Mouse (Mus musculus) midbrain, postnatal 0 days (tissue): ENCODE data around the gene Nova2. TPM values are rescaled to one million over a fixed set of nuclear protein-coding genes. Genes with fewer than 3 reads are reported as not detected.
A peak's percentile ranks its signal among the peaks of the same experiment; 100 is the strongest.

ENCODE experiments used
- ATAC-seq: fragments of 200-750 bp; cut with Nextera tagmentation; 2 replicates; pipeline ENCODE4 v1.8.0; 2017; ENCODE audit warnings: moderate number of reproducible peaks, mild to moderate bottlenecking, moderate TSS enrichment, moderate library complexity; ENCODE audit not compliant: low FRiP score
- DNase-seq: peaks from one replicate; pipeline ENCODE4 v3.0.0-alpha.2; 2015; ENCODE audit warnings: low spot score
- H3K27ac ChIP-seq: fragments of 300-500 bp; sonication (generic); 2 replicates; pipeline ENCODE4 v1.5.1; 2014; ENCODE audit warnings: low read depth, mild to moderate bottlenecking, low read length, mixed read lengths
- H3K27me3 ChIP-seq: fragments of 300-500 bp; sonication (generic); 2 replicates; pipeline ENCODE4 v1.6.1; 2014; ENCODE audit warnings: low read length, control low read depth, mixed read lengths; ENCODE audit not compliant: insufficient read depth
- H3K36me3 ChIP-seq: fragments of 300-500 bp; sonication (generic); 2 replicates; pipeline ENCODE4 v1.6.1; 2014; ENCODE audit warnings: low read length, control low read depth, mixed read lengths; ENCODE audit not compliant: insufficient read depth
- H3K4me1 ChIP-seq: fragments of 300-500 bp; sonication (generic); 2 replicates; pipeline ENCODE4 v1.6.1; 2014; ENCODE audit warnings: mild to moderate bottlenecking, control low read depth, antibody characterized with exemption, low read length, mixed read lengths; ENCODE audit not compliant: insufficient read depth
- H3K4me2 ChIP-seq: fragments of 300-500 bp; sonication (generic); 2 replicates; pipeline ENCODE4 v1.6.1; 2014; ENCODE audit warnings: low read depth, mild to moderate bottlenecking, low read length, mixed read lengths; ENCODE audit not compliant: poor library complexity, severe bottlenecking
- H3K4me3 ChIP-seq: fragments of 300-500 bp; sonication (generic); 2 replicates; pipeline ENCODE4 v1.5.1; 2014; ENCODE audit warnings: low read depth, mild to moderate bottlenecking, low read length, moderate library complexity
- H3K9ac ChIP-seq: fragments of 300-500 bp; sonication (generic); replicated peaks from 2 replicates; pipeline ENCODE4 v1.6.1; 2014; ENCODE audit warnings: mild to moderate bottlenecking, low read length, moderate library complexity, mixed read lengths; ENCODE audit not compliant: poor library complexity, severe bottlenecking
- H3K9me3 ChIP-seq: fragments of 300-500 bp; sonication (generic); 2 replicates; pipeline ENCODE4 v1.6.1; 2016; ENCODE audit warnings: low read length, control low read depth
- CTCF ChIP-seq: IDR thresholded peaks from 2 replicates; pipeline ENCODE4 v1.5.1; 2016; ENCODE audit warnings: antibody characterized with exemption, mild to moderate bottlenecking
- WGBS: fragments of 180-500 bp; shearing (Covaris S2); extraction: QIAGEN DNeasy Blood & Tissue Kit; methylation state at CpG from one replicate; pipeline ENCODE4 v1.1.7; 2014; 5-methylcytosine and 5-hydroxymethylcytosine counted together
- polyA plus RNA-seq: library from polyadenylated mRNA; unstranded; fragments of >200 nt; fragmentation: Nextera tagmentation; extraction: Ambion mirVana; gene quantifications from 2 replicates; pipeline ENCODE4 v1.2.1, GENCODE M21; 2015
- total RNA-seq: library from RNA; depleted of rRNA; stranded (reverse); fragments of >200 nt; gene quantifications from 2 replicates; pipeline ENCODE4 v1.2.3, GENCODE M21; 2014

Nova2 gene
- total and polyA plus RNA-seq, 2 experiments from 2014 or later, result 10.1 to 20.9 TPM

DNA sequence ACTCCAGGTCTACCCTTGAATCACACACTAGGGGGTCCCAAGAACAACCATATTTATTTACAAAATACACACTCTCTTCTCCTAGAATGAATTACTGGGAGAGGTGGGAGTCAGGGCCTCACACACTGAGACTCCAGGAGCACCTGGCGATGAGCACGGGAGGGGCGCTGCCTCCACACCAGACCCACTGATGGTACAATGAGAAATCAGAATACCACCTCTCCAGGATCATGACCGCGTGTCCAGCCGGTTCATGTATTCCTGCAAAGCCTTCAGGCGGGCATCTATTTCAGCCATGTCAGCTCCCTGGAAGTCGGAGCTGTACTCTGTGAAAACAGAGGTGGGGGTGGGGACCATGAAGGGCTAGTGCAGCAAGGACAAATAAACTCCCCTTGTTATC is 34.8 kb upstream of the Nova2 start:
- no peak overlapping the region for H3K27ac ChIP-seq
- no peaks in the 10 kb centered on the region for H3K36me3 ChIP-seq
- no peaks in the 10 kb centered on the region for H3K9me3 ChIP-seq
- ATAC-seq (no peak), DNase-seq (no peak)
- H3K4me2 ChIP-seq, result no peak overlapping the region
- H3K4me3 ChIP-seq, result no peak overlapping the region
- TF ChIP-seq CTCF, result no peak
- 93% methylated on average over 8 of the region's 8 CpGs for WGBS
- H3K9ac ChIP-seq, result no peak overlapping the region
- no peaks in the 10 kb centered on the region for H3K4me1 ChIP-seq
- H3K27me3 ChIP-seq, result no peaks in the 10 kb centered on the region

DNA sequence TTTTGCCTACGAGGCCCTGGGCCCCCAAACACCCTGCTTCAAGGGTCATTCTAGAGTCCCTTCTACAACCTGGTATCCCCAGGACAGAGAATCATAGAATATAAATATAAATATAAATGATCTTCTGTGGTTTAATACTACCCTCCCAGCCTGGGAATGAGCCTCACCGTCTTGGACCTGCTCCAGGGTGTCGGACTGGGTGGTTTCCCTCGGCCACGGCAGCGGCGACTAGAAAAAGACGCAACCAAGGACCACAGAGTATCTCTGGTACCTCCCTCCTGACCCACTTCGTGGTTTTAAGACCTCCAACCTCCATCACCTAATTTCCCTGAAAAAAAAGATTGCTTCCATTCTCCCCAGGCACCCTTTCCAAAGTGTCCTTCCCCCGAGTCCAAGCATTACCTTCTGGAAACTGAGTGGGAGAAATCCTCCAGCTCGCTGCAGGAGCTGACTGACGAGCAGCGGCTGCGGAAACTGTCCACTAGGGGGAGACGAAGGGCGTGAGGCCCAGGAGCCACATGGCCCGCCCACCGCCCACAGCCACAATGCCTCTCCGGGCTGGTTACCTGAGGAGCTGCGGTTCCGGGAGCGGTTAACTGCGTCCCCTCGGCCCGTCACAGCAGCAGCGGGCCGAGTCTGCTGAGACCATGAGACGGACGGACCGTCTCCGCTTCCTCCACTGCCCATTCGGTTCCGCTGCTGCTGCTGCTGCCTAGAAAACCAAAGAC is 33.7 kb upstream of the Nova2 start:
- peak; percentile 78 for ATAC-seq
- TF ChIP-seq CTCF, result peak; percentile 95

DNA sequence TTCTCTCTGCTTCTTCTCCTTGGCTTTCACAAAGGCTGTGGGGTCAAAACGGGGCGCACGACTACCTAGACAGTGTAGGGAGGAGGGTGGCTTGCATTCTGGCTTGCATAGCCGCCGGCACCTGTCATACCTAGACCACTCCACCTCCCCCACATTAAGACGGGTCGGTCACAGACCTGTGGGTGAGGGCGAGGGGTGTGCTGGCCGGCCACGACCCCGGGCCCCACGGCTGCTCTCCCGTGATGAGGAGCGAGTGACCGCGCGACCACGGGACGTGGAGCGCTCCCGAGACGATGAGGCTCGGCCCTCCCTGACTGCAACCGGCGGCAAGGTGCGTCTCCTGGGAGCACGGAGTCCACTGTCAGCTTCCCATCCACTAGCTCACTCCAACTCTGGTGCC is 32.7 kb upstream of the Nova2 start:
- 31% methylated on average over 27 of the region's 27 CpGs for WGBS

More for the DNA sequence above, 33.7 kb upstream of the Nova2 start:
- Histone ChIP-seq H3K27ac (peak overlapping the region; percentile 70), H3K9ac (peak overlapping the region; percentile 68), H3K27me3 (no peaks in the 10 kb centered on the region), H3K4me2 (peak overlapping the region; percentile 95), H3K4me3 (peak overlapping the region; percentile 49), H3K9me3 (no peaks in the 10 kb centered on the region), H3K36me3 (no peaks in the 10 kb centered on the region), H3K4me1 (no peaks in the 10 kb centered on the region)
- peak; percentile 93 for DNase-seq
- WGBS, result 18% methylated on average over 33 of the region's 33 CpGs

DNA sequence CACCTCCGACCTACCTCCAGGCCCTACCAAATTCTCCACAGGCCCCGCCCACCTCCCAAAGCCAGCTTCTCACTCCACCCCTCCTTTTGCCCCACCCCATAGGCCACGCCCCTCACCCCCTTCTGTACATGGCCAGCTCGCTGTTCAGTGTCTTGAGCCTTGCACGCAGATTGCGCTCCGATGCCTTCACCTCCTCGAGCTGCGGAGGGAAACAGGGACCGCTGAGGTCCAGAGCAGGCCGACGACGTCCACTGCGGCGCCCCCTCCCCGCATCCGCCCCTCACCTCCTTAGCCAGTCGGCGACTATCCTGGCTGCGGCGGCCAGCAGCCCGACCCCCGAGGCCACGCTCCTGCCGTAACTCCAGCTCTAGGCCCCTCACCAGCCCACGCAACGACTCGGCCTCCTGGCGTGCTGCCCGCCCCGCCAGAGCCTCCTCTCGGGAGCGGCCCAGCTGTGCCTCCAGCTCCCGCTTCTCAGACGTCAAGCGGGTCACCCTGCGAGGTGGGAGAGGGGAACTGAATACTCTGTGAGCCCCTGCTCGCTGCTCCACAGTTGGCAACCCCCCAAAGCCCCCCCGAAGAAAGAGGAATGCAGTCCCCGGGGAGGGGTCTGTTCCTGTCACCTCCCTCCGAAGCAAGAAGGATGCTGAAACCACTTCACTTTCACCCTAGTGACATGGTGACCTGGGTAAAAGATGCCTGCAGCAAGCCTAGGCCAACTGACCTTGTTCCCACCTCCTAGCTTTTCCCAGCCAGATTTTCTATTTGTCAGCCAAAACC is 31.8 kb upstream of the Nova2 start:
- H3K36me3 ChIP-seq, result no peaks in the 10 kb centered on the region
- H3K27ac ChIP-seq, result peak overlapping the region; percentile 43; the same call in 1 of the 2 replicates
- H3K9ac ChIP-seq, result peak overlapping the region; percentile 68
- DNase-seq (peak; percentile 56), ATAC-seq (peak; percentile 20)
- TF ChIP-seq CTCF, result no peak
- H3K9me3 ChIP-seq, result no peaks in the 10 kb centered on the region
- H3K4me2 ChIP-seq, result peak overlapping the region; percentile 95
- peak overlapping the region; percentile 49 for H3K4me3 ChIP-seq
- no peaks in the 10 kb centered on the region for H3K4me1 ChIP-seq
- WGBS, result 3% methylated on average over 41 of the region's 41 CpGs
- H3K27me3 ChIP-seq, result no peaks in the 10 kb centered on the region

More for the DNA sequence above, 32.7 kb upstream of the Nova2 start:
- Histone ChIP-seq H3K9ac (peak overlapping the region; percentile 68), H3K4me3 (peak overlapping the region; percentile 49), H3K27ac (0 out of 2 replicates have a peak overlapping the region, but pooled peaks have one; percentile 43), H3K9me3 (no peaks in the 10 kb centered on the region), H3K4me2 (peak overlapping the region; percentile 95), H3K36me3 (no peaks in the 10 kb centered on the region), H3K4me1 (no peaks in the 10 kb centered on the region), H3K27me3 (no peaks in the 10 kb centered on the region)
- ATAC-seq (peak; percentile 35), DNase-seq (no peak)
- no peak for TF ChIP-seq CTCF

DNA sequence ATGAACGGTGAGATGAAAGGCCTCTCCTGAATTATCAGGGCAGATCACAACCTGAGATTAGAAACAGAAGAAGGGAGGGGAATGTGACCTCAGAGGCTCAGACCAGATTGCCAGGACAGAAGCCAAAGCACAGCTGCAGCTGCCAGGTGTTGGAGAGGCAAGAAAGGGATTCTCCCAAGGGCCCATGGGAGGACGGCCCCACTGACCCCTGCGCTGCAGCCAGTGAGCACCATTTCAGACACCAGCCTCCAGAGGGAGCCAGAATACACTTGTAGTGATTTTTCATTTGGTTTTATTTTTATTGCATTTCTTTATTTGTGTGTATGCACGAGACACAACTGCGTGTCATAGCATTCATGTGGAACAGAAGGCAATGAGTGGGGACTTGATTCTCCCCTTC is 29.2 kb upstream of the Nova2 start:
- H3K9ac ChIP-seq, result no peak overlapping the region
- H3K27me3 ChIP-seq, result no peaks in the 10 kb centered on the region
- H3K27ac ChIP-seq, result no peak overlapping the region
- TF ChIP-seq CTCF, result peak; percentile 84
- H3K4me1 ChIP-seq, result no peaks in the 10 kb centered on the region
- ATAC-seq (no peak), DNase-seq (peak; percentile 66)
- H3K4me3 ChIP-seq, result no peak overlapping the region
- no peaks in the 10 kb centered on the region for H3K9me3 ChIP-seq
- H3K36me3 ChIP-seq, result no peaks in the 10 kb centered on the region
- WGBS, result 17% methylated on average over 5 of the region's 5 CpGs
- H3K4me2 ChIP-seq, result no peak overlapping the region

DNA sequence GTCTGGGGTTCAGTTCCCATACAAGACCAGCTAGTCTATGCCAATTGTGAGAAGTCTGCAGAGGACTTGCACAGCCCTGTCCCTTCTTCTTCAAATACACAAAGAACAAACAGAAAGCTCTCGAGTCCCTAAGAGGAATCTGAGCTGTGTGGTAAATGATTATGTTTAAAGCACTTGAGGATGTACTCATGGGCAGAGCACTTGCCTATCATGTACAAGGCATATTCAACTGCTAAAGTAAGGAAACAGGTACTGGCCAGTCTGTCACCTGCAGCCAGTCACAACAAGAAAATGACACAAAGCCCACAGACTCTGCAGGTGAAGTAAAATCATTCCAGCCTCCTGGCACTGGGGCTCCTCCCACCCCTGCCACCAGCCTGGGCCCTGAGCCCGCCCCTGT is 25.2 kb upstream of the Nova2 start:
- no peaks in the 10 kb centered on the region for H3K27me3 ChIP-seq
- no peak overlapping the region for H3K4me2 ChIP-seq
- TF ChIP-seq CTCF, result no peak
- no peak overlapping the region for H3K27ac ChIP-seq
- WGBS, result 93% methylated on average over 2 of the region's 2 CpGs
- ATAC-seq, result no peak
- DNase-seq, result no peak
- no peaks in the 10 kb centered on the region for H3K9me3 ChIP-seq
- no peaks in the 10 kb centered on the region for H3K4me1 ChIP-seq
- no peak overlapping the region for H3K4me3 ChIP-seq
- H3K9ac ChIP-seq, result no peak overlapping the region
- H3K36me3 ChIP-seq, result no peaks in the 10 kb centered on the region
